Mouse (Mus musculus) c-Kit-positive CD71-positive TER-119-negative erythroid progenitor cells, embryonic 14.5 days (primary cell): Measurements from ENCODE around the gene Appbp2.
"Not testable (repeated sequence)": the region's sequence is repeated elsewhere in the genome, so short reads cannot be mapped to it uniquely, and the experiment has no call there.

Source experiments
- DNase-seq: peaks from one replicate; pipeline ENCODE4 v3.0.0-alpha.2; 2013; ENCODE audit warnings: low read depth

Gene Appbp2

GRCm38 (mm10) chr11:85222561-85222960, 12.4 kb downstream of the Appbp2 start:
- no peak for DNase-seq

GRCm38 (mm10) chr11:85219014-85219413, 15.9 kb downstream of the Appbp2 start:
- DNase-seq = no peak

DNA sequence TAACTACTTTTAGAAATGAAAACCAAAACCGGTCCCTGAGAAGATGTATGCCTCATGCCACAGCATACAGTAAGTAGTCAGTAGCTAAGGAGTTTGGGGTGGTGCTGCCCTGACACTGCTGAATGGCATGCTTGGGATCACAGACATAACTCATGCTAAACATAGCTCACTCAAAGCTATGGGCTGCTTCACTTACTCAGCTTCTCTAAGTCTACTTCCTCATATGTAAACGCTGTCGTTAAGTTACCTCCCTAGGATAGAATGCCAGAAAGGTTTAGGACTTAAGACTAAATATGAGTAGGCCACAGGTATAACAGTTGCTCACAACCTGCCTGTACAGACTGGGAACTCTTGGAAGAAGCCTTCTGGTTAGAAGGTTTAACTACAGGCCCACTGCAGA, 20.3 kb downstream of the Appbp2 start:
- DNase-seq = no peak

GRCm38 (mm10) chr11:85213215-85213614, 21.7 kb downstream of the Appbp2 start:
- peak; percentile 21 for DNase-seq

GRCm38 (mm10) chr11:85211151-85211550, 23.8 kb downstream of the Appbp2 start:
- no peak for DNase-seq

DNA sequence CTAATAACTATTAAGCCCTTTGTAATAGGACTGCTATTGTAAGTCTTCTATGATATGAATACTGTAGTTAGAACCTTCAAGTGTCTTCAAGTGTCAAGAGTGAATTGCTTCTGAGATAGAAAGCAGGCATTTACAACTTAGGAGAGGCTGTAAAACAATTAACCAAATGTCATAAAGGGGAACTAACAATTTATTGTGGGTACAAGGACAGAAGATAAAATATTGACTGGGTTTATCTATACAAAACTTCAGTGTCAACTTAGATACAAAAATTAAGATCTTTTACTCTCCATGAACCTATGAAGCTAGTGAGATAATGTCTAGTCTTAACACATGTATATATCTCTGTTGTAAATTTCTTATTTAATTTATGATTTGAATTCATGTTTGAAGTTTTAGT, 28.7 kb downstream of the Appbp2 start:
- DNase-seq = no peak

- DNase-seq = no peak
Measured at GRCm38 (mm10) chr11:85198906-85199305, 36.0 kb downstream of the Appbp2 start.

DNA sequence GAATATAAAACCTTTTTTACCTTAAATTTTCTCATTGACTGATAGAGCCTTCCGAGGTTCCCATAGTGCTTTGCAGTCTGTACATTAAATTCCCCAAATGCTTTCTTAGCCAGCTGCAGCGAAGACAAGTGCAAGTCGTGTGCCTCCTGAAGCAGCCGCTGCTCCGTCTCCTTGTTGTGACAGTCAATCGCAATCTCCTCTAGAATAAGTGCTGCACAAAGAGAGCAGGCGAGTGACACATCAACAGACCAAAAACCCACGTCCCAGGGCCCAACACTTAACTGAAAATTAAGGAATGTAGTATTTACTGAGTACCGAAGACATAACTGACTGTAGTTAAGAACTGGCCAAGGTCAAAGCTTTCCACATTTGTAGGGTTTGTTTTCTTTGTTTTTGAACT, 38.9 kb downstream of the Appbp2 start:
- DNase-seq = no peak

GRCm38 (mm10) chr11:85194206-85194605, 40.7 kb downstream of the Appbp2 start:
- no peak for DNase-seq

DNA sequence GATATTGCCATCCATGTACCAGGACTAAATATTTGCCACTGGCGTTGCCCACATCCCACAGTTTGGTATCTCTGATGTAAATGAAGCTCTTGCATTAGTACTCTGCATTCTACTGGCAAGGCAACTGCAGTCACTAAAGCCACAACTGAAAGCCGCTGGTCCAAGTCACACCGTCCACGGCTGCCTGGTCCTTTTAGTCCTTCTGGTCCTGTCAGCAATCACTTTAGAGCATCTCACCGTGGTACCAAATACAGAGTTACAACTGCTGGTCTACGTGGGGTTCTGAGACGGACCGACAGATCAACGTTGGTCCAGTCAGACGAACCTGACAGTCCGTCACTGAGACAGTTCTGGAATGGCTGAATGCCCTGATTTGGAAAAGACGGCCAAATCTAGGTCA, 44.2 kb downstream of the Appbp2 start:
- DNase-seq = no peak

- peak; percentile 22 for DNase-seq
Measured at GRCm38 (mm10) chr11:85189110-85189509, 45.8 kb downstream of the Appbp2 start.

DNA sequence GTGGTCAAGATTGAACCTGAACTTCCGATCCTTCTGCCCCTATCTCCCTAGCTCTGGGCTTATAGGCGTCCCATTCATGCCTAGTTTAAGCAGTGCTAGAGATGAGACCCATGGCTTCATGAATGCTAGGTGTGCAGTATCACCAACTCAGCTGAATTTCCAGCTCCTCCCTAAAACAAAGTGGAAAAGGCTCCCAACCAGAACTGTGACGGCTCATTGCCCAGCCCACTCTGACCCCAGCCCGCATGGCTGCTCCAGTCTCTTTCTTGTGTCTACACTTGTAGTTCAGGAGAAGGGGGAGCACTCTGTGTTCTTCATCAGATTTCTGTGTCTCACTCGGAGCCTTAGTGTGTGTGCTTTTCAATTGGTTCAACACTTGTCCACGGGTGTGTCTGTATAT, 50.1 kb downstream of the Appbp2 start:
- DNase-seq = no peak

DNA sequence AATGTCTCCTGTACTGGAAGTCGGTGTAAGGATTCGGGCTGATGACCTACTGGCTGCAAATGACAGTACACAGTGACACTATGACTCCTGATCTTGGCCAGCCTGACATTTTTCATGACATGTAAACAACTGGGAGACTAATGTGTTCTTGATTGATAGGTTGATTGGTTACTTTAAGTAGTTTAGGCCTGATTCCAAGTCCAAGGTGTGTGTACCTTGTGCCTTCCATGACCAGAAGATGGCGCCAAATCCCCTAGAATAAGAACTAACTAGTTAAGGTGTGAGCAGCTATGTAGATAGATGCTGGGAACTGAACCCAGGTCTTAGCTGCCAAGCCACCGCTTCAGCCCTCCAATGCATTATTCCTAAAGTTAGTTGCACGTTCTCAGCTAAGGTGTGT, 50.8 kb downstream of the Appbp2 start:
- DNase-seq = peak; percentile 75

DNA sequence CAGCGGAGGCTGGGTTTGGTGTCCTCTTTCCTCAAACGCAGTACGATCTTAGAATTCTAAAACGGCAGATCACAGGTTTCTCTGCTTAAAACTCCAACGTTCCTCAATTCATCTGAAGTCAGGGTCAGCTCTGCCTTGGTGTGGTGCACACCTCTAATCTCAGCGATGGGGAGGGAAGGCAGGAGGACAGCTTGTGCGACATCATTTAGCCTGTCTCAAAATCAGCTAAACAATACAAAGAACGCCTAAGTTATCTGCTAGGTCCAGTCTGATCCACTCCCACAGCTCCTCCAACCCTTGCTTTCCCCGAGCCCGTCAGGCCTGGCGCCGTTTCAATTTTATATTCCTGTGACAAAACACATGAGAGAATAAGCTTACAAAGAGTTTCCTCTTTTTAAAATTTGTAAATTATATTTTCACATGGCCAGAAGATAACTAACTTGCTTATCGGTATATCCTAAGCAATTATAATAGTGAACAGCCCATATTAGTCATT, 51.6 kb downstream of the Appbp2 start:
- no peak for DNase-seq

GRCm38 (mm10) chr11:85182617-85183283, 52.2 kb downstream of the Appbp2 start:
- DNase-seq = peak; percentile 65

DNA sequence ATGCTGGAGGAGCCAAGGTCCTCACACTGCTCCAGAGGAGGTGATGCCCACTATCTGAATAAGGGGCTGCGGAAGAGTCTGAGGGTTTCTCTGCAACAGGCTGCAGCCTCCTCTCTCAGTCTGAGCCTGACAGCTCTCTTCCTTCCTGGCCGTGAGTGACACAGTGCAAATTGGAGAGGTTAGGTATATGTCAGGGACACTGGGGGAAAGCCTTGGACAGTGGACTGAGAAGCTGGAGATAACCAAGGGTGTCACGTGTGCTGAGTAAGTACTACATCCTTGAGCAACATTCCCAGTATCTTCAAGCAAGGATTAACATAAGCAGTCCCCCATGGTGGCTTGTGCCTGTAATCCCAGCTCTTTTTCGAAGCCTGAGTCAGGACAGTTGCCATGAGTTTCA, 56.5 kb downstream of the Appbp2 start:
- DNase-seq = no peak

- no peak for DNase-seq
Measured at GRCm38 (mm10) chr11:85177761-85178160, 57.2 kb downstream of the Appbp2 start.

DNA sequence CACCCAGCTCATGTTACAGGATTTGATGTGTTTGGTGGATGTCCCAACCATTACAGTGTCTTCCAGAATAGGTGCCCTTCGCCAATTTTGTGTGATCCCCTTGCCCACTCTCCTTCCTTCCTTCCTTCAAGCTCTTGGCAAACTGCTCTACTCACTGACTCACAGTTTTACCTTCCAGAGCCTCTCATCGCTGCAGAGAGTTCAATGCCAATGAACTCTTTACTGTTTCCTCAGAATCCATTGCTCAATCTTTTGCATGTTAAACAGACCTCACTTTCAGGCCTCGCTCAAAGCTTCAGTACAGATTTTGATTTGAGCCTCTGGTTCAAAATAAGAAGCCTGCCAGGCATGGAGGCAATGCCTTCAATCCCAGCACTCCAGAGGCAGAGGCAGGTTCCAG, 59.0 kb downstream of the Appbp2 start:
- no peak for DNase-seq

DNA sequence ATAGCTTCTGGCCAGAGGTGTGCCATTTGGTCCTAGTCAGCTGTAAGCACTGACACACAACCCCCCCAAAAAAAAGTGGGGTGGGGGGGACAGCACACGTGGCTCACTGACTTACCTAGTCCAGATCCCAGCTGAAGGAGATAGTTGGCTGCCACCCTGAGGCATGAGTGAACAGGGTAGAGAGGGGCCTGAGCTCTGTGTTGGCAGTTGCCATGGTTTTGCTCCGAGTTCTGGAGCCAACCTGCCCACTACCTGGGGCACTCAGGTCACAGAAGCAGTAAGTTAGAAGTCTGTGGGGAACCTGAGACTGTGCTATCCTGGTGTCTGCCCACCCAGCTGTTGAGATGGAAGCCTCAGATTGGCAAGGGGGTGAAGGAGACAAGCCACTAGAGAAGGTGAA, 64.1 kb downstream of the Appbp2 start:
- DNase-seq = no peak

- peak; percentile 93 for DNase-seq
Measured at GRCm38 (mm10) chr11:85170058-85170740, 64.7 kb downstream of the Appbp2 start, which contains the start of gene 1700125H20Rik. 1700125H20Rik (plus strand) TSS chr11:85170404.

DNA sequence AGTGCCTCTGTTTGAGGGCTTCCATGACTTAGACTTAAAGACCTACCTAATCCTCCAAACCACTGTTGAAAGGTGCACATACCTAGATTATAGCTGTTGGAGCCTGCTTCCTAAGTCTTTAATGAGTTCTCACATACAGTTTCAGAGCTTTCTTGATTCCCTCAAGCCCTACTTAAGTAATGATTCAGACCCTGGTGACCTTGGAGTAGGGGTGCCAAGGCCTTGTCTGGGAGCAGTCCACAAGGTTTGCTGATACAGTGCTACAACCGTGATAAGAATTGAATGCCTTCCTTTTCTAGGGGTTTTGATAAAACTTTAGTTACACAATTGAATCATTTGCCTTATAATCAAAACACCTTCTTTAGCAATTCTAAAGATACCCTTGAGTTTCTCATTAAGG, 67.4 kb downstream of the Appbp2 start:
- DNase-seq = no peak

DNA sequence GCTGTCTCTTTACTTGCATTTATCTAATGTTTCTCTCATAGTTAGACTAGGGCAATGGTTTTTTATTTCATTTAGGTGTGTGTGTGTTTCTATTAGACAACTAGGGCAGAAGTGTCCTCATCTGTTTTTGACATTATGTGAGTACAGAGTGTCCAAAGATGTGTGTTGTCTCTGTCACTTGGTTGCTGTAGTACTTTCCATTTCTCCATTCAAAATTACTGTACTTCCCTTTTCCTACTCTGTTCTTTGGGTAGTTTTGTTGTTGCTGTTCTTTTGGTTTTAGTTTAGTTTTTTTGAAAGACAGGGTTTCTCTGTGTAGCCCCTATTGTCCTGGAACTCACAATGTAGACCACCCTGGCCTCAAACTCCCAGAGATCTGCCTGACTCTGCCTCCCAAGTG, 70.6 kb downstream of the Appbp2 start:
- no peak for DNase-seq

GRCm38 (mm10) chr11:85163014-85163413, 71.9 kb downstream of the Appbp2 start:
- DNase-seq = not testable (repeated sequence)

DNA sequence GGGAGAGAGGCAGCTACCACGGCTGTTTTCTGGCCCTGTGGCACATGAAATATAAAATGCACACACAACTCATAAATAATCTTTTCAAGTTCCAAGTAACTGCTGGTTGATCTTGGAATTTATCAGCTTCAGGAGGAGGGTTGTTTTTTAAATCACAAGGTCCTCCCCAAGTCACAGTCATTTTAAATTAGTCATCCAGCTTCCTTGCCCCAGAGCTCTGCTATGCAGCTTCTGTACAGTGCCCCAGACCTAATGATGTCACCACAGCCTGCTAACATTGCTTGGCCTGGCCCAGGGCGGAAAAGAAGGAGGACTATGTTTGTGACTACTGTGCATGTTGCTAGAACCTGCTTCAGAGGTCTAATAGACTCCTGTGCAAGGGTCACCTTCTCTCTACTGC, 77.6 kb downstream of the Appbp2 start:
- no peak for DNase-seq
